Mouse (Mus musculus) neutrophil, adult 65 days (primary cell): ENCODE data around the gene Prss45. TPM values are rescaled to one million over a fixed set of nuclear protein-coding genes. Genes with fewer than 3 reads are reported as not detected.

Experiments used
- total RNA-seq: library from RNA; stranded (reverse); gene quantifications from 2 replicates; pipeline ENCODE4 v1.2.4, GENCODE M21; 2023

Prss45 gene
- total RNA-seq = not detected in 2 replicates

DNA sequence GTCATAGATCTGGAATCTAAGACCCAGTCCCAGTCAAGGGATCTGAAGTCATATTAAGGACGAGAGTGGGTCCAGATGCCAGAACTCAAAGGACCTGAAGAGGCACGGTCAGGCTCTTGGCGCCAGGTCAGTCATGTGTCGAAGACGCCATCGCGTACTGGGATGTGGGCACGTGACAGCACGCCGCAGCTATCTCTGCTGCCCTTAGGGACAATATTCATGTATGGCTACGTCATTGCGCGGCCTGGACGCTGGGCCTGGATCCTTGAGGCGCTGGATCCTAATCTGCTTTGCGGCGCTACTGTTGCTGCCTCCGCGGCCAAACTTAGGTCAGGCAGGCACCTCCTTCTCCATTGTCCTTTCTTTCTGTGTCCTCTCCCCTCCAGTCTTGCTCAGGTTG, at the start of gene Prss45:
Gene Prss45 (plus strand): TSS at position 178 of the 400 bp plus-strand sequence.

DNA sequence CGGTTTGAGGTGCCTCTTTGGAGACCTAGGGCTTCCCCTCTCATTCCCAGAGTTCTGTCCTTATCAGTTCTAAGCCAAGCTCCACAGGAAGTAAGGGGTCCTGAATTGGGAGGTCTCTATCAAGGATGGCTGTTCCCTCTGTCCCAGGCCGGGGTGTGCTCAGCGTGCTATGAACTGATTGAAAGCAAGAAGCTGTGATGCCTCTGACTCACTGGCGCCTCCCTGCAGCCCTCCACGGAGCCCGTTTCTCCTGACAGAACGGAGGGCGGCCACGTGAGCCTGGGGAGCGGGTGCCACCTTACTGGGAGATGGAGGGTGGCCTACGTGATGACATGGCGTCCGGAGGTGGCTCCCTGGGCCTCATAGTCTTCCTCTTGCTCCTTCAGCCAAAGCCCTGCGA, 36.5 kb upstream of the Prss45 start, which contains the start of gene Prss42:
Gene Prss42 (plus strand): TSS at position 301 of the 400 bp plus-strand sequence.

DNA sequence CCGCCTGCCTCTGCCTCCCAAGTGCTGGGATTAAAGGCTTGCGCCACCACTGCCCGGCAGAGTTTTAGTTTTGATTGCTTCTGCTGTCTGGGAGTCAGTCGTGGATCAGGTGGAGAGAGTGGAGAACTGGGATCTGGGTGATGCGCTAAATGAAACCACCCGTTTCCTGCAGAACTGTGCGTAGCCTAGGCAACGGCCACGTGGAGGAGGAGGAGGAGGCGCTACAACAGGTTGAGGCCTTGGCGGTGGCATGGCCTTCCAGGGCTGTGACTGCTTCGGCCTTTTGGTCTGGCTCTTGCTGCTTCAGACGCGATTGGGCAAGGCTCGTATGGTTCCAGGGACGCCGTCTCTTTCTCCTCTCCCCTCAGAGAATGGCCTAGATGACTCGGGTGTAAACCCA, 20.6 kb upstream of the Prss45 start, which contains the start of gene Prss44:
Gene Prss44 (plus strand): TSS at position 206 of the 400 bp plus-strand sequence.

GRCm38 (mm10) chr9:110826390-110826789, 8.0 kb upstream of the Prss45 start, which contains the start of gene Prss43:
Gene Prss43 (plus strand): TSS chr9:110826690.

DNA sequence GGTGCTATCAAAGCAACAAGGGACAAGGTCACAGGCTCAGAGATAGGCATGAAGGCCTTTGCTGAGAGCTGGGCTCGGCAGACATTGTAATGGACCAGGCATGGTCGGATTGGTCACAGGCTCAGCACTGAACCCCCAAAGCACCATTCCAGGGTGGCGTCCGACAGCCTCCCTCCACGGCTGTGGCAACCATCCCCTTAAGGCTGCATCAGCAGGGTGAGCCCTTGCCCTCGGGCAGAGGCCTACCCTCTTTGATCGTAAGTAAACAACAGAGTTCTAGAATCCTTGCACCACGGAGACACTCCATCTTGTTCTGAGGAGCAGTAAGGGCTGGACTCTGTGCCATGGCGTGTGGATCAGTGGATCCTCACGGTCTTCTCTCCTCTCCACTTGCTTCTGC, 9.8 kb downstream of the Prss45 start, which contains the start of gene Prss46:
Gene Prss46 (plus strand): TSS at position 301 of the 400 bp plus-strand sequence.

GRCm38 (mm10) chr9:110857781-110858472, 23.5 kb downstream of the Prss45 start, which contains the start of gene Prss50:
Gene Prss50 (plus strand): TSS chr9:110857967.

GRCm38 (mm10) chr9:110879191-110879920, 45.0 kb downstream of the Prss45 start, which contains the start of gene Als2cl:
Gene Als2cl (plus strand): TSS chr9:110879870.

GRCm38 (mm10) chr9:110879998-110880561, 45.7 kb downstream of the Prss45 start, which contains the start of gene Tmie:
Gene Tmie (minus strand): TSS chr9:110880113.

Other genes starting within 250 kb of the Prss45 start
- 4.7 and 5.2 TPM in 2 replicates for gene Nradd, start 210.1 kb upstream of the Prss45 start, total RNA-seq
- 300 and 394 TPM in 2 replicates for gene Nbeal2, start 180.4 kb upstream of the Prss45 start, total RNA-seq
- 131 and 158 TPM in 2 replicates for gene Ccdc12, start 178.1 kb upstream of the Prss45 start, total RNA-seq
- not detected in 2 replicates for gene Myl3, start 92.7 kb upstream of the Prss45 start, total RNA-seq
- gene Pth1r, start 87.4 kb upstream of the Prss45 start, total RNA-seq = 0.39 and 0.47 TPM in 2 replicates
- not detected in 2 replicates for gene Prss42, start 36.4 kb upstream of the Prss45 start, total RNA-seq
- not detected in 2 replicates for gene Prss44, start 20.6 kb upstream of the Prss45 start, total RNA-seq
- not detected in 2 replicates for gene Prss43, start 7.9 kb upstream of the Prss45 start, total RNA-seq
- gene Prss46, start 9.9 kb downstream of the Prss45 start, total RNA-seq = not detected in 2 replicates
- not detected in 2 replicates for gene Prss50, start 23.4 kb downstream of the Prss45 start, total RNA-seq
- 0.29 and 0.38 TPM in 2 replicates for gene Als2cl, start 45.3 kb downstream of the Prss45 start, total RNA-seq
- not detected in 2 replicates for gene Tmie, start 45.5 kb downstream of the Prss45 start, total RNA-seq
- not detected in 2 replicates for gene Fam240a, start 82.3 kb downstream of the Prss45 start, total RNA-seq
- not detected in 2 replicates for gene Tdgf1, start 111.6 kb downstream of the Prss45 start, total RNA-seq
- gene Lrrc2, start 117.0 kb downstream of the Prss45 start, total RNA-seq = not detected in 2 replicates
- gene Rtp3, start 156.0 kb downstream of the Prss45 start, total RNA-seq = not detected in 2 replicates
- 12,432 and 12,592 TPM in 2 replicates for gene Ltf, start 184.7 kb downstream of the Prss45 start, total RNA-seq
- gene Ccrl2, start 222.9 kb downstream of the Prss45 start, total RNA-seq = 282 and 287 TPM in 2 replicates